Mouse (Mus musculus) fibroblast of lung, adult 2 months (primary cell): ENCODE measurements at regions not wholly inside any gene's neighbourhood (a gene's known extent, or its start where the extent isn't known, plus 50 kb on each side); places are given as distances from the start of the nearest gene placed in this dataset.

Experiments used
- DNase-seq: peaks from one replicate; pipeline ENCODE4 v3.0.0-alpha.2; 2011; ENCODE audit warnings: low read depth

GRCm38 (mm10) chr1:169332165-169332564, 199.1 kb downstream of the Nuf2 start:
- DNase-seq, result no peak

GRCm38 (mm10) chr1:169313241-169313640, 218.0 kb downstream of the Nuf2 start:
- DNase-seq, result no peak

GRCm38 (mm10) chr1:169283440-169283839, 247.8 kb downstream of the Nuf2 start:
- no peak for DNase-seq

GRCm38 (mm10) chr1:169270750-169271149, 260.5 kb downstream of the Nuf2 start:
- DNase-seq, result no peak

- peak; percentile 78 for DNase-seq
These were observed 267.1 kb downstream of the Nuf2 start for GRCm38 (mm10) chr1:169263984-169264660.

- DNase-seq, result no peak
These were observed 276.9 kb downstream of the Nuf2 start for GRCm38 (mm10) chr1:169254250-169254937.

GRCm38 (mm10) chr1:169252189-169252588, 279.1 kb downstream of the Nuf2 start:
- no peak for DNase-seq

GRCm38 (mm10) chr1:169249021-169249420, 282.2 kb downstream of the Nuf2 start:
- no peak for DNase-seq

- no peak for DNase-seq
These were observed 290.9 kb downstream of the Nuf2 start for GRCm38 (mm10) chr1:169240377-169240776.

GRCm38 (mm10) chr1:169238671-169239090, 292.6 kb downstream of the Nuf2 start:
- DNase-seq, result no peak

- no peak for DNase-seq
These were observed 296.0 kb downstream of the Nuf2 start for GRCm38 (mm10) chr1:169235276-169235681.

GRCm38 (mm10) chr1:169233368-169233767, 297.9 kb downstream of the Nuf2 start:
- no peak for DNase-seq

- no peak for DNase-seq
These were observed 301.2 kb downstream of the Nuf2 start for GRCm38 (mm10) chr1:169230097-169230496.

GRCm38 (mm10) chr1:169224431-169224830, 306.8 kb downstream of the Nuf2 start:
- DNase-seq, result no peak

GRCm38 (mm10) chr1:169187658-169188057, 343.6 kb downstream of the Nuf2 start:
- DNase-seq, result peak; percentile 40

GRCm38 (mm10) chr1:169170405-169170804, 360.9 kb downstream of the Nuf2 start:
- DNase-seq, result no peak

- no peak for DNase-seq
These were observed 363.2 kb downstream of the Nuf2 start for GRCm38 (mm10) chr1:169168033-169168432.

GRCm38 (mm10) chr1:169166041-169166850, 365.0 kb downstream of the Nuf2 start:
- peak; percentile 92 for DNase-seq

GRCm38 (mm10) chr1:169160858-169161257, 370.4 kb downstream of the Nuf2 start:
- no peak for DNase-seq

GRCm38 (mm10) chr1:169160220-169160619, 371.0 kb downstream of the Nuf2 start:
- no peak for DNase-seq

GRCm38 (mm10) chr1:169159786-169160185, 371.5 kb downstream of the Nuf2 start:
- DNase-seq, result no peak

- no peak for DNase-seq
These were observed 373.8 kb downstream of the Nuf2 start for GRCm38 (mm10) chr1:169157496-169157895.

- DNase-seq, result no peak
These were observed 374.4 kb downstream of the Nuf2 start for GRCm38 (mm10) chr1:169156875-169157274.
